Mouse (Mus musculus): Measurements from ENCODE around the gene Krtap15. TPM values are rescaled to one million over a fixed set of nuclear protein-coding genes. Genes with fewer than 3 reads are reported as not detected.

Gene Krtap15
- polyA plus RNA-seq (2014; fragmentation: Nextera tagmentation; extraction: Ambion mirVana), result not detected in 2 replicates

- H3K4me3 ChIP-seq (ENCODE audit: low read depth, low read length), result no peak within 1 kb of the TSS
- no peaks in the 10 kb centered on the region for H3K36me3 ChIP-seq (ENCODE audit: control insufficient read depth, insufficient read depth, low read length)
- no peaks in the 10 kb centered on the region for H3K27me3 ChIP-seq (ENCODE audit: control insufficient read depth, insufficient read depth, low read length)
- H3K9ac ChIP-seq (ENCODE audit: low read length), result no peak within 1 kb of the TSS
- no peak for ATAC-seq (ENCODE audit: low FRiP score)
- no peaks in the 10 kb centered on the region for H3K4me1 ChIP-seq (ENCODE audit: control insufficient read depth, insufficient read depth, low read length)
- WGBS, result 85% methylated on average over 3 of the region's 3 CpGs
- DNase-seq (ENCODE audit: low spot score, missing footprints), result no peak
- H3K9me3 ChIP-seq (ENCODE audit: control insufficient read depth, low read length), result no peaks in the 10 kb centered on the region
- H3K27ac ChIP-seq (ENCODE audit: low read depth, low read length), result no peak within 1 kb of the TSS
- H3K4me2 ChIP-seq, result no peak within 1 kb of the TSS
Observed at GRCm38 (mm10) chr16:88820066-88820465, at the start of gene Krtap15. Krtap15 (plus strand) TSS chr16:88820215.

GRCm38 (mm10) chr16:88774106-88774505, 45.9 kb upstream of the Krtap15 start, which contains the start of gene 2310057N15Rik:
2310057N15Rik (minus strand) TSS chr16:88774206.
- H3K27ac ChIP-seq (ENCODE audit: low read depth, low read length), result no peak within 1 kb of the TSS
- 74% methylated on average over 2 of the region's 2 CpGs for WGBS
- no peaks in the 10 kb centered on the region for H3K9me3 ChIP-seq (ENCODE audit: control insufficient read depth, low read length)
- no peak within 1 kb of the TSS for H3K4me2 ChIP-seq
- no peaks in the 10 kb centered on the region for H3K4me1 ChIP-seq (ENCODE audit: control insufficient read depth, insufficient read depth, low read length)
- H3K4me3 ChIP-seq (ENCODE audit: low read depth, low read length), result no peak within 1 kb of the TSS
- DNase-seq (ENCODE audit: low spot score, missing footprints), result no peak
- no peaks in the 10 kb centered on the region for H3K36me3 ChIP-seq (ENCODE audit: control insufficient read depth, insufficient read depth, low read length)
- H3K27me3 ChIP-seq (ENCODE audit: control insufficient read depth, insufficient read depth, low read length), result no peaks in the 10 kb centered on the region
- no peak within 1 kb of the TSS for H3K9ac ChIP-seq (ENCODE audit: low read length)
- no peak for ATAC-seq (ENCODE audit: low FRiP score)

- Histone ChIP-seq H3K4me2 (no peak within 1 kb of the TSS), H3K4me3 (ENCODE audit: low read depth, low read length) (no peak within 1 kb of the TSS), H3K9me3 (ENCODE audit: control insufficient read depth, low read length) (no peaks in the 10 kb centered on the region), H3K27me3 (ENCODE audit: control insufficient read depth, insufficient read depth, low read length) (no peaks in the 10 kb centered on the region), H3K4me1 (ENCODE audit: control insufficient read depth, insufficient read depth, low read length) (no peaks in the 10 kb centered on the region), H3K36me3 (ENCODE audit: control insufficient read depth, insufficient read depth, low read length) (no peaks in the 10 kb centered on the region), H3K9ac (ENCODE audit: low read length) (no peak within 1 kb of the TSS), H3K27ac (ENCODE audit: low read depth, low read length) (no peak within 1 kb of the TSS)
- no peak for DNase-seq (ENCODE audit: low spot score, missing footprints)
- 89% methylated on average over 5 of the region's 6 CpGs for WGBS
- ATAC-seq (ENCODE audit: low FRiP score), result no peak
Observed at GRCm38 (mm10) chr16:88777596-88777995, 42.4 kb upstream of the Krtap15 start, which contains the start of gene Gm5965. Gm5965 (plus strand) TSS chr16:88777896.

- ATAC-seq (ENCODE audit: low FRiP score) (no peak), DNase-seq (ENCODE audit: low spot score, missing footprints) (no peak)
- no peaks in the 10 kb centered on the region for H3K9me3 ChIP-seq (ENCODE audit: control insufficient read depth, low read length)
- H3K27ac ChIP-seq (ENCODE audit: low read depth, low read length), result no peak overlapping the region
- no peaks in the 10 kb centered on the region for H3K4me1 ChIP-seq (ENCODE audit: control insufficient read depth, insufficient read depth, low read length)
- H3K36me3 ChIP-seq (ENCODE audit: control insufficient read depth, insufficient read depth, low read length), result no peaks in the 10 kb centered on the region
- WGBS, result 82% methylated on average over 2 of the region's 2 CpGs
- no peak overlapping the region for H3K4me2 ChIP-seq
- no peak overlapping the region for H3K9ac ChIP-seq (ENCODE audit: low read length)
- H3K27me3 ChIP-seq (ENCODE audit: control insufficient read depth, insufficient read depth, low read length), result no peaks in the 10 kb centered on the region
- H3K4me3 ChIP-seq (ENCODE audit: low read depth, low read length), result no peak overlapping the region
Observed at GRCm38 (mm10) chr16:88786786-88787185, 33.2 kb upstream of the Krtap15 start.

GRCm38 (mm10) chr16:88811827-88812226, 8.2 kb upstream of the Krtap15 start, which contains the start of gene Gm20741:
Gm20741 (minus strand) TSS chr16:88812220.
- DNase-seq (ENCODE audit: low spot score, missing footprints), result no peak
- no peak within 1 kb of the TSS for H3K9ac ChIP-seq (ENCODE audit: low read length)
- no peaks in the 10 kb centered on the region for H3K9me3 ChIP-seq (ENCODE audit: control insufficient read depth, low read length)
- H3K4me1 ChIP-seq (ENCODE audit: control insufficient read depth, insufficient read depth, low read length), result no peaks in the 10 kb centered on the region
- H3K27ac ChIP-seq (ENCODE audit: low read depth, low read length), result no peak within 1 kb of the TSS
- WGBS, result 87% methylated on average over 2 of the region's 2 CpGs
- ATAC-seq (ENCODE audit: low FRiP score), result no peak
- no peak within 1 kb of the TSS for H3K4me2 ChIP-seq
- no peaks in the 10 kb centered on the region for H3K27me3 ChIP-seq (ENCODE audit: control insufficient read depth, insufficient read depth, low read length)
- H3K4me3 ChIP-seq (ENCODE audit: low read depth, low read length), result no peak within 1 kb of the TSS
- no peaks in the 10 kb centered on the region for H3K36me3 ChIP-seq (ENCODE audit: control insufficient read depth, insufficient read depth, low read length)

GRCm38 (mm10) chr16:88823736-88824135, 3.7 kb downstream of the Krtap15 start:
- no peaks in the 10 kb centered on the region for H3K36me3 ChIP-seq (ENCODE audit: control insufficient read depth, insufficient read depth, low read length)
- H3K27me3 ChIP-seq (ENCODE audit: control insufficient read depth, insufficient read depth, low read length), result no peaks in the 10 kb centered on the region
- no peaks in the 10 kb centered on the region for H3K9me3 ChIP-seq (ENCODE audit: control insufficient read depth, low read length)
- 82% methylated on average over 3 of the region's 3 CpGs for WGBS
- no peak overlapping the region for H3K9ac ChIP-seq (ENCODE audit: low read length)
- DNase-seq (ENCODE audit: low spot score, missing footprints) (no peak), ATAC-seq (ENCODE audit: low FRiP score) (0 out of 2 replicates have a peak, but pooled peaks have one; percentile 38)
- H3K4me2 ChIP-seq, result no peak overlapping the region
- H3K27ac ChIP-seq (ENCODE audit: low read depth, low read length), result no peak overlapping the region
- H3K4me3 ChIP-seq (ENCODE audit: low read depth, low read length), result no peak overlapping the region
- no peaks in the 10 kb centered on the region for H3K4me1 ChIP-seq (ENCODE audit: control insufficient read depth, insufficient read depth, low read length)

- H3K27me3 ChIP-seq (ENCODE audit: control insufficient read depth, insufficient read depth, low read length), result no peaks in the 10 kb centered on the region
- H3K36me3 ChIP-seq (ENCODE audit: control insufficient read depth, insufficient read depth, low read length), result no peaks in the 10 kb centered on the region
- H3K4me1 ChIP-seq (ENCODE audit: control insufficient read depth, insufficient read depth, low read length), result no peaks in the 10 kb centered on the region
- WGBS, result 92% methylated on average over 9 of the region's 9 CpGs
- no peaks in the 10 kb centered on the region for H3K9me3 ChIP-seq (ENCODE audit: control insufficient read depth, low read length)
- H3K9ac ChIP-seq (ENCODE audit: low read length), result no peak within 1 kb of the TSS
- DNase-seq (ENCODE audit: low spot score, missing footprints) (no peak), ATAC-seq (ENCODE audit: low FRiP score) (no peak)
- H3K4me3 ChIP-seq (ENCODE audit: low read depth, low read length), result no peak within 1 kb of the TSS
- no peak within 1 kb of the TSS for H3K4me2 ChIP-seq
- H3K27ac ChIP-seq (ENCODE audit: low read depth, low read length), result no peak within 1 kb of the TSS
Observed at GRCm38 (mm10) chr16:88826095-88826652, 6.2 kb downstream of the Krtap15 start, which contains the start of gene Krtap14. Krtap14 (minus strand) TSS chr16:88826145.

GRCm38 (mm10) chr16:88826978-88827377, 7.0 kb downstream of the Krtap15 start:
- Histone ChIP-seq H3K4me1 (ENCODE audit: control insufficient read depth, insufficient read depth, low read length) (no peaks in the 10 kb centered on the region), H3K9me3 (ENCODE audit: control insufficient read depth, low read length) (no peaks in the 10 kb centered on the region), H3K27me3 (ENCODE audit: control insufficient read depth, insufficient read depth, low read length) (no peaks in the 10 kb centered on the region), H3K4me2 (no peak overlapping the region), H3K9ac (ENCODE audit: low read length) (no peak overlapping the region), H3K27ac (ENCODE audit: low read depth, low read length) (no peak overlapping the region), H3K4me3 (ENCODE audit: low read depth, low read length) (no peak overlapping the region), H3K36me3 (ENCODE audit: control insufficient read depth, insufficient read depth, low read length) (no peaks in the 10 kb centered on the region)
- no peak for DNase-seq (ENCODE audit: low spot score, missing footprints)
- ATAC-seq (ENCODE audit: low FRiP score), result no peak
- 87% methylated on average over 3 of the region's 3 CpGs for WGBS

- DNase-seq (ENCODE audit: low spot score, missing footprints) (no peak), ATAC-seq (ENCODE audit: low FRiP score) (no peak)
- Histone ChIP-seq H3K9ac (ENCODE audit: low read length) (no peak overlapping the region), H3K4me3 (ENCODE audit: low read depth, low read length) (no peak overlapping the region), H3K27me3 (ENCODE audit: control insufficient read depth, insufficient read depth, low read length) (no peaks in the 10 kb centered on the region), H3K36me3 (ENCODE audit: control insufficient read depth, insufficient read depth, low read length) (no peaks in the 10 kb centered on the region), H3K27ac (ENCODE audit: low read depth, low read length) (no peak overlapping the region), H3K9me3 (ENCODE audit: control insufficient read depth, low read length) (no peaks in the 10 kb centered on the region), H3K4me2 (no peak overlapping the region), H3K4me1 (ENCODE audit: control insufficient read depth, insufficient read depth, low read length) (no peaks in the 10 kb centered on the region)
- WGBS, result 87% methylated on average over 1 of the region's 1 CpGs
Observed at GRCm38 (mm10) chr16:88847363-88847762, 27.3 kb downstream of the Krtap15 start.

All from midbrain, embryonic 11.5 days (tissue).